Mouse (Mus musculus): ENCODE data around the gene Phlda3.

The Phlda3 gene

DNA sequence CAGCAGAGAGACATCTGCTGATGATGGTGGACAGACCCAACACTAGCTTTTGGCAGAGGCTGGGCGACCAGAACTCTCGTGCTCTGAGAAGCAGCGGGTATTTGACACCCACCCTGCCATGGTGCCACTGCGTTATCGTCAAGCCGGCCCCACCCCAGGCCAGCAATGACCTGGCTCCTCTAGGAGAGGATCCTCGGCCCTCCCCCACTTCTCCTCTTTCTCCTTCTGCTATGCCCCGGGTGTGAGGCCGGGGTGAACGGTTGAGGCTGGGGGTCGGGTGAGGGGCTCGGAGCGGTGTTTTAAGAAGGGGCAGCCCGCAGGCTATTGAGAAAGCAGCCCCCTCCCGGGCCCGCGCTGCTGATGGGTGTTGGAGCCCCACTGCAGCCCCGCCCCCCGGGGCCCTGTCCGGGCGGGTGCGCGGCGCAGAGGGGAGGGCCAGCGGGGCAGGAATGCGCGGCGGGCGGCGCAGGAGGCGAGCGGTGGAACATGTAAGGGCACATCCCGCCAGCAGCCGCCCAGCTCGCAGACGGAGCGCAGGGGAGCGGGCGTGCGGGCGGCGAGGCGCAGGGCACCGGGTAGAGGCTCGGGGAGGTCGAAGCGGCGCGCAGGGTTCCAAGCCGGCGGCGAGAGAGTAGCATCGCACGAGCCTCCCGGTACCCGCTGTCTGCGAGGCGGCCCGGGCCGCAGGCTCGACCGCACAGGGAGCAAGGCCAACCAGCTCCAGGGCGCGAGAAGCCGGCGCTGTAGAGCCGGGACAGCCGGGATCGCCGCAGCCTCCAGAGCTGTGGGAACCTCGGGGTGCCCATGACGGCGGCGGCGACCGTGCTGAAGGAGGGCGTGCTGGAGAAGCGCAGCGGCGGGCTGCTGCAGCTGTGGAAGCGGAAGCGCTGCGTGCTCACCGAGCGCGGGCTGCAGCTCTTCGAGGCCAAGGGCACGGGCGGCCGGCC, at the start of gene Phlda3:
Gene Phlda3 (plus strand): TSS at position 475 of the 947 bp plus-strand sequence.
- DNase-seq (ENCODE audit: low read depth, low spot score), result no peak

DNA sequence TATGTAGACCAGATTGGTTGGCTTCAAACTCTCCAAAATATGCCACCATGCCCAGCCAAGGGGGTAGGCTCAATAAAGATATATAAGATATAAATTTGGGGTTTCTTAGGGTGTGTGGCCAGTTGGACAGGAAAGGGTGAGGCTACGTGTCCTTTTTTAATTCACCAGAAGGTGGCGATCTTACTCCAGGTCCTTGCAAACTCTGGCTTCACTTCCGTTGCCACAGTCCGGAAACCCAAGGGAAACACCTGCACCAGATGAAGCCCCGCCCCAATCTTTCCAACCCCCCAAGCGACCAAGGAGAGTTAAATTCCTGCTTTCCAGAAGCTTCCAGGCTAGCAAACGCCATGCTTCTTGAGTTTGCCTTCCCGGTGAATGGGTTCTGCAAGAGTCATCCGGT, 46.4 kb upstream of the Phlda3 start:
- DNase-seq (ENCODE audit: low read depth, low spot score), result peak; percentile 41

DNA sequence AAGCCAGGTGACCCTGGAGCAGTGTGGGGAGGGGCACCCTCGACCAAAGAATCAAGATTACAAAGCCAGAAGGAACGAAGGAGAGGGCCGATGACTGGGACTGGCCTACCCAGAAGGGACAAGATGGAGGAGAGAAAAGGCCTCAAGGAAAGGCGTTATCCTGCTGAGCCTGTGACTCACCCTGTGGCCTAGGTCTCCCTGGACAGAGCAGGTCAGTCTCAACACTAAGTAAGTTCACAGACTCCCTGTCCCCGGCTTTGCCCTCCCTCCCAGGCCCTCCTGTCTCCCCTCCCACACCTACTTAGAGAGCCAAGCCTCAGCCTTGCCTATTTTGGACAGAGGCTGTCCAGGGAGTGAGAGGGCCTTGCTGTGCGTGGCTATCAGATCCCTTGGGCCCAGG, 45.9 kb upstream of the Phlda3 start, which contains the start of gene Csrp1:
Gene Csrp1 (plus strand): TSS at position 79 of the 400 bp plus-strand sequence.
- no peak for DNase-seq (ENCODE audit: low read depth, low spot score)

DNA sequence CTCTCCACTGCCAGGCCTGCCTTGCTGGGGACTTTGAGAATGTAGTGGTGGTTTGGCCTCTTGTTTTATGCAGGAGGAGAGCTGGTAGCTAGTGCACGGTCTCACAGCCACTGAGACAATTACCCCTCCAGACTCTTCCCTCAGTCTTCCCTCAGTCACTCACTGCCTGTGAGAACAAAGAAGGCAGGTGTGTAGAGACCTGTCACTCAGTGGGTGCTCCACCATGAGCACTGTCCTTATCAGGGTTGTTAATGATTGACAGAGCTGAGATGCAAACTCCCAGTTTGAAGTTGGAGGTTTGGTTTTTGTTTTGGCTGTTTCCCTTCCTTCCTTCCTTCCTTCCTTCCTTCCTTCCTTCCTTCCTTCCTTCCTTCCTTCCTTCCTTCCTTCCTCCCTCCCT, 42.9 kb upstream of the Phlda3 start:
- no peak for DNase-seq (ENCODE audit: low read depth, low spot score)

DNA sequence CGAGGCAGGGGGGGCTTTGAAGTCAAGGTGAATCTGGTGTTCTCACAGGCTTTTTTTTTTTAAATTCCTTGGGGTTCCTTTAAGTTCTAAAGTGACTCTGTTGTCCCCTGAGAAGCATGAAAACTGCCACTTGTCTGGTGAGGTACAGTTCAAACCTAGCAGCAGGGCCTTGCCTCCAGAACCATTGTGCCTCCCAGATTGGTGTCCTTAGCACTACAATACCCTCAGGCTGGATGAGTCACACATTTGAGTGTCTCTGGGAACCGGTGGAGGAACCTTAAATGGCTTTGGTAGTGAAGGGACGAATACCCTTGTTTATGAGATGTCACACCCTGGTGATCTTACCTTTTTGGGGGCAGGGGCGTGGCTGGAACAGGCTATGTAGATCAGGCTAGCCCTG, 41.8 kb upstream of the Phlda3 start:
- DNase-seq (ENCODE audit: low read depth, low spot score), result no peak

DNA sequence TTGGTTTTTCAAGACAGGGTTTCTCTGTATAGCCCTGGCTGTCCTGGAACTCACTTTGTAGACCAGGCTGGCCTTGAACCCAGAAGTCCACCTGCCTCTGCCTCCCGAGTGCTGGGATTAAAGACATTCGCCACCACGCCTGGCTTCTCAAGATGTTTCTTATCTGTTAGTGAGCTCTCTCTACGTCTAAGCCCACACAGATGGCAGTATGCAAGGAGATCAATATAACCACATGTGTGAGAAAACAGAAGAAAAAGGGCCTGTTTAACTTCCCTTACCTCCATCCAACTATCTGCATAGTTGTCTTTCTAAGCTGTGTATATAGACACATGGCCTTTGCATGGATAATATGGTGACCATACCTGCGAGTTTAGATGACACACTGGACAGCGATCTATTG, 40.6 kb upstream of the Phlda3 start:
- DNase-seq (ENCODE audit: low read depth, low spot score), result no peak

DNA sequence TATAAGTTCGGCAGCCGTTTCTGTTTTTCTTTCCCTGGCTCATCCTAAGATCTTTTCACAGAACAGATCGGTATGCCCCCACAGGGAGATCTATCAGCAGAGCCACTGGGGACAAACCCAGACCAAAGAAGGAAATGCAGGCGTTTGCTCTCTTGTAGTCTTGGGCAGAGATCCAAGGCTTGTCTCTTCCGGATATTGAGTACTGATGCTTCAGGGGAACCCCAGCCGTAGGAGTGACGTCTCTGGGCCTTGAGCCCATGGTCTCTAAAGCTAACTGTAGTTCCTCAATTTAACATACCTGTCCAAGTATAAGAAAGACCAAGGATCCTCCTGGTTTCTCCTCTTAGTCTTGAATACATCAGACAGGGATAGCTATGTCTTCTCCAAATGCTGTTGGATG, 40.0 kb upstream of the Phlda3 start:
- no peak for DNase-seq (ENCODE audit: low read depth, low spot score)

DNA sequence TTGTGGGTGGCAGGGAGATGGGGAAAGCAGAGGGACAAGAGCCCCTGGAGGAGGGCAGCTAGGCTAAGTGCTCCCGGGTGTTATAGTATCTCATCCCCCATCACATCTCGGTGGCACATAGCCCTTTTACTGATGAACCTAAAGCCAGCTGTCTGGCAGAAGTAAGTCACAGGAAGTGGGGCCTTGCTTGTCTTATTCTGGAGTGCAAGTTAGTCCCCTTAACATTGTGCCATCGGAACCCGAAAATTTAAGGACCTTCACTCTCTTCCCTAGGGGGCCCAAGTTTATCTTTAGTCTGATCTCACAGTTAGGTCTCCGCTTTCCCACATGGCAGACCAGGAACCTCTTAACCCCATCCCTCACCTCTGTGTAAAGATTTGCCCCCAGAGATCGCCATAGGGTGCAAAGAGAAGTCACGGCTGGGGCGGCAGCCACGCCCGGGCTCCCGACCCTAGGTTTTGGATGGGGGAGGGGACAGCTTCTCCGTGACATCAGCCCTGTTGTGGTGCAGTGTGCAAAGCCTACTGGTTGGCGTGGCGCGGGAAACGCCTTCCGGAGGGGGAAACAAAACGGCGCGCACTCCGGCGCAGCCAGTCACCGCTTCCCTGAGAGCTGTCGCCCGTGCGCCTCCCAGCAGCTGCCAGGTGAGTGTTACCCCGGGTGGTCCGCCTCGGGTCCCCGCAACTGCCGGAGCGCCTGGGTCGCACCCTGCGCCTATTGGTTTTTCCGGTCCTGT, 37.1 kb upstream of the Phlda3 start:
- DNase-seq (ENCODE audit: low read depth, low spot score), result peak; percentile 23

DNA sequence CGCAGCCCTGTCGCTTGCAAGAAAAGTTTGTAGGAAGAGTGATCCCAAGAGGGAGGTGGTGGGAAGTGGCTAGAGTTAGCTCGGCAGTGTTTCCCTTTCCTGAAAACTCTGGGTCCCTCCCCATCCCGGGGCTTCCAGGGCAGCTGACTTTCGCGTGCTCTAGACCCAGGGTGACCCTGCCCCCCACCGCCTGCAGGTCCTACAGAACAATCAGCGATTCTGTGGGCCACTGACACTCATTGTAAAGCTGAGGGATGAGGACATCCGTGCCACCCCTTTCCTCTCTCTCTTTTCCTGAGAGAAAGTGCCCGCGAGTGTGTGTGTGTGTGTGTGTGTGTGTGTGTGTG, 36.6 kb upstream of the Phlda3 start:
- DNase-seq (ENCODE audit: low read depth, low spot score), result no peak

DNA sequence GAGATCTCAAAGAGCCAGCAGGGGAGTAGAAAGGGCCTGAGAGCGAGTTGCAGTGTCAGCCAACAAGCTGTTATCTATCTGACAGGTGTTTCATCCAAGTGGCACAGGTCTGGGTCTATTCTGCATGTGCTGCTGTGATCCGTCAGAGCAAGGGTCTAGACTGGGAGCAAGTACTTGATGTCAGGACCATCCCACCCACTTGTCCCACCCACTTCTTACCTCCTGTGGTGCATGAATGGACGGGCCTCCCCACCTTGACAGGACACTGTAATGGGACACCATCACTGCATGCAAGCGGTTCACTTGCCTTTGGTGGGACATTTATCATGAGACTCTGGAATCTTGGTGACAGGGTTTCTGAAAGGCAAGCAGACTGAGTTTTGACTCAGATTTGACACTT, 36.1 kb upstream of the Phlda3 start:
- no peak for DNase-seq (ENCODE audit: low read depth, low spot score)

DNA sequence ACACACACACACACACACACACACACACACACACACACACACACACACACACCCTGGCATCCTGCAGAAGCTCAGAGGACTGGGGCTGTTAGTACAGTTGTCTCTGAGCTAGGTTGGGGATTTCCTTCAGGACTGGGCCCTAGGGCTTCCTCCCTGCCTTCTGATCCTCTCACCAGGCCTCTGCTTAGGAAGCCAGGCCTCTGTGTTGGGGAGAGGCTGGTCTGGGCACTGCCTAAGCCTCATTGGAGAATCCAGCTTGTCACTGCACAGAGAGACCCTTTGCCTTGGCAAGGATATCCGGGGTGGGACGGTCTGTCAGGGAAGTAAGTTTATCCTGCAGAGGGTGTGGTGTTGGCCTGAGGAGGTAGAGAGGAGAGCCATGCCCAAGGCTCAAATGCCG, 35.6 kb upstream of the Phlda3 start:
- DNase-seq (ENCODE audit: low read depth, low spot score), result no peak

DNA sequence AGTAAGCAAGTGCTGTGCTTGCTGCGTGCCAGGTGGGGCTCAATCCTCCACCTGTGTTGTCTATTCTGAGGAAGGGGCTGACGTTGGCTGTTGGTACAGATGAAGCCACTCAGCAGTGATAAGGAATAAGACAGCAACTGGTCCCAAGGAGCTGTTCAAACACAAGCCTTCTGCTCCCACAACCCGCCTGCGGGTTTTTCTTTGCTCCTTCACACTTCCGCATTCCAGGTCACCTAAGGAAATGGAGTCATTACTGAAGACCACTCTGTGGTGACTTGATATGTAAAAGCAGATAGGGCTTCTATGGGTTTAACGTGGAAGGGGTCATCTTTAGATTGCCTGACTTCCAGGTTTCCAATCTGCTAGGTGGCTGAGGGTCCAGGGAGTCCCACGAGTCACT, 34.5 kb upstream of the Phlda3 start:
- no peak for DNase-seq (ENCODE audit: low read depth, low spot score)

DNA sequence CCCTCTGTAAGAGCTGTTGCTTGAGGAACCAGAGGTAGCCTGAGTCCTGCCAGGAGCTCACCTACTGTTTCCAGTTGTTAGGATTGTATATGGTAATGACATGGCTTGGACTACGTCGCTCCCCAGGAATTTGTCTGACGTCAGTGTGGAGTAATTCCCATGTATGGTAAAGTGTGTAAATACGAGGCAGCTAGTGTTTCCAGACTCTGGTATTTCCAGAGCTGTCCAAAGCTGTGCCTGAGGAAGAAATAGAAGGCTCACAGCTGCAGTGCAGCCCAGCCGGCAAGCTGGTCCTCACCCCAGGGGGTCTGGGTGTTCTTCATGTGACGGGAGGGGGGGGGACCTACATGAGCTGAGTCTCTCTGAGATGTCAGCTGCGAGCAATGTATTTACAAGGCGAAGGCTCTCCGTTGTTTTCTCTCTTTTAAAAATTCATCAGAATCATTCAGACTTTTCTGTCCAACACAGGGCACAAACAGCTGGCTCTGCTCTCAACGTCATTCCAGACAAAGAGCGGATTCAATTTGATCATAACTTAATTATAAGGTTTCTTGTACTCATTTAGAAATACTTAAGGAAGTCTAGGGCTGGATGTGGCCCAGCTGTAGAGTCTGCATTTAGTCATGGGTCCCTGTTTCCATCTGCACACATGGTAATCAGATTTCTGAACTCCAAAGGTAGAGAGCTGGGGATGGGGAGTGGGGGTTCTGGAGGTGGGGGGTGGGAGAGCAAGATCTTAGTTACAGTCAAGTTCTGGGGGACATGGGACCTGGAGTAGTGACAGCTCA, 33.8 kb upstream of the Phlda3 start:
- DNase-seq (ENCODE audit: low read depth, low spot score), result no peak

DNA sequence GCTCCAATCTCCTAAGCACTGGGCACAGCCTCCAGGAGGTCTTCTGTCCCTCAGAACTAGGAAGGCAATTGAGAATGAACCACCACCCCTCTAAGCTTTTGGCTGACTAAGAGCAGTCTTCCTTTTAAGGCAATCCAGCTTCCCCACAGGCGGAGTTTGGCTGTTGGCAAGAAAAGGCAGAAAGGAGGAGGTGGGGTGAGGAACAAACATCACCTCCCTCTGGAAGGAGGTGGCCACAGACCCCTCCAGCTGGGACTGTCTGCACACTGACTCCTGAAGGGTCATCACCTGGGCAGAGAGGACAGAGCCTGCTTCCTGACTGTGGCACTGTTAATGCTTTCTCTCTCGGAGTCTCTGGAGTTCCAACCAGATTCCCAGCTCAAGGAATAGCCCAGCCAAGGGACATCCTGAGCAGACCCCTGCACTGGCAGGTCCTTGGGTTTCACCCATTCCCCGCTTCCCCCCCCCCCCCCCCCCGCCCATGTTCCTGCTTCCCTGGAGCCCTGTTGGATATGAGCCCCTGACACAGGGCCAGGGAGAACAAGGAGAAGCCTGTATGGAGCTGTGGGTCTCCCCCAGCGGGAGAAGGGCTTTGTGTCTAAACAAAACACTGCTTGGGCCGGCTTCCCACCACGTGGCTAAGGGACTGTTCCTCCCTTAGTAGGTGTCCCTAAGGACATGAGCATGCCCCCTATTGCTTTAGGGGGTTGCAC, 31.5 kb upstream of the Phlda3 start:
- DNase-seq (ENCODE audit: low read depth, low spot score), result no peak

DNA sequence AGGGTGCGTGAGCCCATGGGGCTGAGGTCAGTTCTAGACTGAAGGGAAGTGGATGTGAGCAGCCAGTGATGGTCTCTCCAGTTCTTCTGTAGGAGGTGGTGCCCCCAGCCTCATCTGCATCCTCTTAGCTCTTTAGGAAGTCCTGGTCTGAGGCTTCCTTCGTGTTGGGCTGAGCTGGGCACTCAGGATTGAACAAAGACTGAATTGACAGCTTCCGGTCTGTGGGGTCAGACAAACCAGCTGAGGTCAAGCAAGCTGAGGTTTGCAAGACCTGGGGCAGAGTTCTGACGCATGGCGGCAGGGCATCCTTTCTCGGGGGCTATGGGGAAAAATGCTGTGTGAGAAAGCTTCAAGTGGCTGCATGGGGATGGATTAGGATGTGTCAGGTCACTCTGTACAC, 30.5 kb upstream of the Phlda3 start:
- DNase-seq (ENCODE audit: low read depth, low spot score), result no peak

DNA sequence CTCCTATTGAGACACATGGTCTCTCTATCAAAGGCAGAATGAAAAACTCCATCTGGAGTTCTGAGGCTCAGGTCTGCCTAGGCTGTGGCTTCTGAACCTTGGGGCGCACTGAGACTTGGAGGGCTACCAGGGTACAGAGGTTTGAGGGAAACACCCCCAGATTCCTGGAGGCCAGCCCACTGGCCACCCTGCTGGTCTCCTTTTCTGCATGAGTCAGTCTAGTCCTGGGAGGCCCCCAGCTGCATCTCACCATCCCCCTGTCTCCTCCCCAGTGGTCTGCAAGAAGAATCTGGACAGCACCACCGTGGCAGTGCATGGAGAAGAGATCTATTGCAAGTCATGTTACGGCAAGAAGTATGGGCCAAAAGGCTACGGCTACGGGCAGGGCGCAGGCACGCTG, 20.9 kb upstream of the Phlda3 start:
- no peak for DNase-seq (ENCODE audit: low read depth, low spot score)

DNA sequence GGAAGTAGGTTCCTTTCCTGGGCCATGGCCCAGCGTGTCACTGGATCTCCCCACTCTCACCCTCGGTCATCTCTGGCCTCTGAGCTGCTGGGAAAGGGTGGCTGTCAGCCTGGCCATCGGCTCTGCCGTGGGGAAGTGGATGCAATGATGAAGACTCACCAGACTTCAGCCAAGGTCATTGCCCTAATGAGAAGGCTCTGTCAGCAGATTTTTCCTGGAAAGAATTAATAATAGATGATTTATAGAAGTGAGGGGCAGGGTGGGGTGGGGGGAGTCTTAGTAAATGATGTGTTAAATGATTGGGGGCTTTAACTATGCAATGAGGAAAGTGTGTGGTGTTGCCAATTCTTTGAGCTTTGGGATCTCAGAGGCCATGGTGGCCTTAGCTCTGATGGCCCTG, 19.7 kb upstream of the Phlda3 start:
- DNase-seq (ENCODE audit: low read depth, low spot score), result no peak

DNA sequence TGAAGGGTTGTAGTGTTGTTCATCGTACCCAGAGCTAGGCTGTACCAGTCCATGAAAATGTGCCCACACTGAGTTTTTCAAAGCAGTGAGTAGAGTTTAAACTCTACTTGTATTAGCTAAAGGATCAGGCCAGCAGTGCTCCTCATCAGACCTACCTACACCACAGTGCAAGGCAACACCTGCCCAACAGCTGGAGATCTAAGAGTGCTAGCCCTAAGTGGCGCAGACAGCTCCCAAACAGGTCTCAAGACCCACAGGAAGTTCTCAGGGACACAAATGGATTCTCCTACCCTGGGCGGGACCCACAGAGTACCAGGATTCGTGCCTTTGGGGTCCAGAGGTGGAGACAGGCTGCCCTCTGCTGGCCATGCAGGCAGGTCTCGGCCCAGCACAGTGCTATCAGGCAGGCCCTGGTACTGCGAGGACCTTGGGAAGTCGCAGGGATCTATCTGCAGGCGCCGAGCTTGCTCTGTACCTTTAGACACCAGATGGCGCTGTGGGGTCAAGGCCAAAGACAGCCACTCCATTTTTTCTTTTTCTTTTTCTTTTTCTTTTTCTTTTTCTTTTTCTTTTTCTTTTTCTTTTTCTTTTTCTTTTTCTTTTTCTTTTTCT, 13.1 kb upstream of the Phlda3 start:
- peak; percentile 71 for DNase-seq (ENCODE audit: low read depth, low spot score)

DNA sequence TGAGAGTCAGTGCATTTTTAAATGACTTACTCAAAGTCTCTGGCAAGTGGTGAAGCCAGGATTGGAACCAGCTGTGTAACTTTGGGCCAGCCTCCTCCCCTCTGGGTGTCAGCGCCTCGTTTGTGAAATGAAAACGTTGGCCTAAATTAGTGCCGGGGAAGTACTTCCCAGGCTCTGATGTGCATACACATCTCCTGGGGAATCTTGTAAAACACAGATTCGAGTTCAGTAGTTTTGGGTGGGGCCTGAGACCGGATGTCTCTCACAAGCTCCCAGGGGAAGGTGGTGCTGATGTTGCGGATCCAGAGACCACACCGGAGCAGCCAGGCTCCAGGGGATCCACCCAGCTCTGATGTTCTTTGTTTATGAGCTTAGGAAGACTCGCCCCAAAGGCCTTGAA, 10.6 kb upstream of the Phlda3 start:
- DNase-seq (ENCODE audit: low read depth, low spot score), result no peak

DNA sequence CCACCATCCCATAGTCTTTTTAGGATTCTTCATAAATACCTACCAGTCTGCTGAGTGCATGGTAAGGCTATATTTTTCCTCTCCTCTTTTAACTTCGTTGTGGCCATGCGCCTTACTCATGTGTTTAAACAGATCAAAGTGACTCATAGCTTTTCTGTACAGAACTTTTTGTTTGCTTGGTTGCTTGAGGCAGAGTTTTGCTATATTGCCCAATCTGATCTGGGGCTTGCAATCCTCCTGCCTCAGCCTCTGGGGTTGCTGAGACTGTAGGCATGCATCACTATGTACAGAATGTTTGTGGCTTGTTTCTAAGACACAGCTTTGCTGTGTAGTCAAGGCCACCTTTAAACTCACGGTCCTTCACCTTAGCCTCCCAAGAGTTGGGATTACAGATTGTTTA, 10.0 kb upstream of the Phlda3 start:
- no peak for DNase-seq (ENCODE audit: low read depth, low spot score)

DNA sequence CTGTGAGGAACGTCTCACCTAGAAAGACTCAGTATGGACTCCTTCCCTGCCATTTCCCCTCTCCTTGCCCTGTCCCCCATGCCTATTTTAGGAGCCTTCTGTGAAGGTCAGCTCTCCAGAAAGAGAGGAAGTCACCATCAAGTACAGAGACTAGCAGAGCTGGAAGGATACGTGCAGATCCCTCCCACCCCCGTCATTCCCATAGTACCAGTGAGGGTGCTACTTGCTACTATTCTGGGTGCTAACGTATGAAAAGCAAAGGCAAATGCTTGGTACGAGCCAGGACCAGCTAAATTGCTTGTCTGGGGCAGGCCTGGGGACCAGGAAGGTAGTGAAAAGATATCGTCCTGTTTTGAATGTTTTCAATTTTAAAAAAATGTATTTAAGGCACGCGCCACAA, 8.6 kb upstream of the Phlda3 start:
- no peak for DNase-seq (ENCODE audit: low read depth, low spot score)

Measured in retina, adult 2 months (tissue).